Mouse (Mus musculus): ENCODE measurements at regions not wholly inside any gene's neighbourhood (a gene's known extent, or its start where the extent isn't known, plus 50 kb on each side); places are given as distances from the start of the nearest gene placed in this dataset.

DNA sequence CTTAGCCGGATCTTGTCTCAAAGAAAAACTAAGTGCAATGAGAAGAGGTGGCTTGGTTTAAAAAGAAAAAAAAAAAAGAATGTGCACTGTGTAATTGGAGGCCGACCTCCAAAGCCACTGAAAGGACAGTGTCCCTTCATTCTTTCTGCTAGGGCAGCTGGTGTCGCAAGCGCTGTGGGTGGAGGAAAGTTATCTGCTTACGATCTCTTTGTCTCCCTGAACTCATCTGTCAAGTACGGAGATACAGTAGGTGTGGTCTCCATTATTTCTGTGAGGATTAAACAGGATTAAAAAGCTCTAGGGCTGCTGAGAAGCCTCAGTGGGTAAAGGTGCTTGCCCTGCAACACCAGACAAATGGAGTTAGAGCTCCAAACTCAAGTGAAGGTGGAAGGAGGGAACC, 126.6 kb upstream of the Jarid2 start:
- TF ChIP-seq CTCF (IDR thresholded peaks at IDR 0.05; ENCODE audit: borderline replicate concordance, insufficient read depth, low read depth, low read length) (no peak), POLR2A (IDR thresholded peaks at IDR 0.05; ENCODE audit: borderline replicate concordance, insufficient read depth, low read length) (no peak)

Measured in cerebellum, adult 2 months (tissue).